Mouse (Mus musculus): ENCODE measurements around the gene B3gnt8.

B3gnt8 gene

GRCm38 (mm10) chr7:25626509-25627430 lies at the start of gene B3gnt8:
Gene B3gnt8, plus strand, starts transcription at chr7:25626654.
- DNase-seq, result peak; percentile 49 to 54

- peak in 1 of 2 experiments; percentile 57 for DNase-seq
These were observed 49.5 kb upstream of the B3gnt8 start for GRCm38 (mm10) chr7:25576793-25577437.

- DNase-seq, result no peak
These were observed 47.0 kb upstream of the B3gnt8 start for GRCm38 (mm10) chr7:25579441-25579840.

GRCm38 (mm10) chr7:25582301-25582810 lies 44.1 kb upstream of the B3gnt8 start:
- no peak for DNase-seq

GRCm38 (mm10) chr7:25584651-25585050 lies 41.8 kb upstream of the B3gnt8 start:
- no peak for DNase-seq

- no peak for DNase-seq
These were observed 40.9 kb upstream of the B3gnt8 start for GRCm38 (mm10) chr7:25585351-25586204.

GRCm38 (mm10) chr7:25591226-25591625 lies 35.2 kb upstream of the B3gnt8 start:
- no peak for DNase-seq

GRCm38 (mm10) chr7:25593859-25594258 lies 32.6 kb upstream of the B3gnt8 start:
- no peak for DNase-seq

GRCm38 (mm10) chr7:25599663-25600062 lies 26.8 kb upstream of the B3gnt8 start:
- DNase-seq, result peak; percentile 76 to 87

- DNase-seq, result no peak
These were observed 25.8 kb upstream of the B3gnt8 start for GRCm38 (mm10) chr7:25600666-25601065.

- no peak for DNase-seq
These were observed 25.1 kb upstream of the B3gnt8 start for GRCm38 (mm10) chr7:25601346-25601745.

GRCm38 (mm10) chr7:25606625-25607063 lies 19.8 kb upstream of the B3gnt8 start:
- DNase-seq, result no peak

GRCm38 (mm10) chr7:25607196-25607595 lies 19.3 kb upstream of the B3gnt8 start:
- DNase-seq, result peak; percentile 71 to 88

GRCm38 (mm10) chr7:25610056-25610455 lies 16.4 kb upstream of the B3gnt8 start:
- DNase-seq, result no peak

GRCm38 (mm10) chr7:25611501-25611900 lies 15.0 kb upstream of the B3gnt8 start:
- DNase-seq, result no peak

- peak in 1 of 2 experiments; percentile 20 for DNase-seq
These were observed 12.4 kb upstream of the B3gnt8 start for GRCm38 (mm10) chr7:25614086-25614485.

GRCm38 (mm10) chr7:25614831-25615705 lies 11.4 kb upstream of the B3gnt8 start:
- DNase-seq, result peak; percentile 59 to 66

GRCm38 (mm10) chr7:25615706-25616011 lies 10.8 kb upstream of the B3gnt8 start, which contains the start of gene Erich4:
Gene Erich4, minus strand, starts transcription at chr7:25615892.
- DNase-seq, result peak; percentile 89 to 94

GRCm38 (mm10) chr7:25617376-25618160 lies 8.9 kb upstream of the B3gnt8 start:
- peak in 1 of 2 experiments; percentile 0 for DNase-seq

- DNase-seq, result peak; percentile 97 to 98
These were observed 7.4 kb upstream of the B3gnt8 start, which contains the start of gene Dmac2 for GRCm38 (mm10) chr7:25618865-25619721. Gene Dmac2, plus strand, starts transcription at chr7:25619414.
